Mouse (Mus musculus) lung, adult 2 months (tissue): ENCODE results near the gene Lrfn1.

Source experiments
- CTCF ChIP-seq: fragments of 200-500 bp; IDR thresholded peaks from 2 replicates; pipeline ENCODE4 v1.5.1; 2011; ENCODE audit warnings: mild to moderate bottlenecking, low read length, control low read depth; ENCODE audit not compliant: insufficient read depth
- POLR2A ChIP-seq: fragments of 200-500 bp; IDR thresholded peaks from 2 replicates; pipeline ENCODE4 v1.6.1; 2011; ENCODE audit warnings: low read depth, mild to moderate bottlenecking, control low read depth, low read length, borderline replicate concordance; ENCODE audit errors: extremely low read depth

DNA sequence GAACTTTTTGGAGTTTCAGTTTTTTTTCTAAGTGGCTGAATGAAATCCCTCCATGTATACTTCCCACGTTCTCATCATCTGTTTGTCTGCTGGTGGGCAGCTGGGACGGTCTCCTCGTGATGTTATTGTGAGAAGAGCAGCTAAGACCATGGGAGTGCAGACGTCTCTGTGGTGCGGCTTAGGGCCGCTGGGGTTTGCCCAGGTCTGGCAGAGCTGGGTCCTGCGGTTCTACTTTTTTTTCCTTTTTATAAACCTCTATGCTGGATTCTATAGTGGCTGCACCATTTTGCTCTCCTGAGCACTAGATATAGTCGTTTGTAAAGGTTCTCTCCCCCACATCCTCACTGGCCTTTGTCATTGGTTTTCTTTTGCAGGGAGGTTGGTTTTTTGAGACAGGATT is 59.7 kb downstream of the Lrfn1 start:
- no peak for TF ChIP-seq CTCF
- no peak for TF ChIP-seq POLR2A
